8 mouse cellular contexts compared by ENCODE assay signal in the genomic region with DNA sequence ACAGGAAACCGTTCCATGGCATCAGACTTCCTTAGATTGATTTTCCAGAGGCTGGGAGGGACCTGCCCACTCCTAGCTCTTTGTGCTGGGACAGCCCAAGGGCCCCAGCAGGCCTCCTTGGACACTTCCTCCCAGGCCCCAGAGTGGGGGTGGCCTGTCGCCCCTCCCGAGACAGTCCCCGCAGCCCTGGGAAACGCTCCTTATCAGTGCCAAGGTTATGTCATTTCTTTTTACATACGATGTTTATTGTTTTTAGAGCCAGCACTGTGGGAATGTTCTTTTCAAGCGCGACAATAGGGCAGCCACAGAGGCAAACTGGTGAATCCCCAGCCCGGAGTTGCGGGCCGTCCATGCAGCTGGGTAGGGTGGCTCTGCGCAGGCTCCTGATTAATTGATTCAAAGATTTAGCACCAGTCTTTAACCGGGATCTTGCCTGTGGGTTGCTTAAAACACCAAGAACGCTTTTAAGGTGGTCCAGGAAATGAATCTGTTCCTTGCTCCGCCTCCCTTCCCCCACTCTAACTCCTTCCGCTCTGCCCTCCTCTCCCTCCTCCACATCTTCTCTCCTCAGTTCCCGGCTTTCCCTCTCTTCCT.
DNase-seq lines count a peak whose midpoint lies in the region; ATAC-seq and TF ChIP-seq lines count a peak whose summit lies in the region.

No protein-coding gene starts in this region.

- peak; percentile 64 for ATAC-seq in embryonic facial prominence, embryonic 11.5 days (replicated peaks; ENCODE audit: insufficient number of reproducible peaks, low FRiP score, low TSS enrichment, low read depth)
- ATAC-seq in liver, embryonic 13.5 days (ENCODE audit: low read depth): peak; percentile 68; the same call in 1 of the 2 replicates
- peak; percentile 92 for ATAC-seq in neural tube, embryonic 11.5 days (ENCODE audit: insufficient read depth, low FRiP score, low TSS enrichment)

- TF ChIP-seq POLR2A in cerebellum, adult 2 months (IDR thresholded peaks at IDR 0.05; ENCODE audit: borderline replicate concordance, insufficient read depth, low read length): no peak
- no peak for TF ChIP-seq POLR2A in kidney, adult 2 months (IDR thresholded peaks at IDR 0.05; ENCODE audit: low read depth, low read length)

- WGBS in cerebellum, adult 2 months: 13% methylated on average over 17 of the region's 17 CpGs
- WGBS in embryonic facial prominence, embryonic 11.5 days: 1% methylated on average over 17 of the region's 17 CpGs
- WGBS in heart, embryonic 10.5 days: 4% methylated on average over 17 of the region's 17 CpGs
- 7% methylated on average over 17 of the region's 17 CpGs for WGBS in kidney, adult 2 months
- 6% methylated on average over 17 of the region's 17 CpGs for WGBS in liver, embryonic 13.5 days (ENCODE audit: insufficient replicate concordance)
- WGBS in neural tube, embryonic 11.5 days: 2% methylated on average over 17 of the region's 17 CpGs

- H3K27me3 ChIP-seq in cerebellum, adult 2 months (ENCODE audit: control insufficient read depth, insufficient read depth, low read length): no peaks in the 10 kb centered on the region
- no peaks in the 10 kb centered on the region for H3K27me3 ChIP-seq in embryonic facial prominence, embryonic 11.5 days (ENCODE audit: control insufficient read depth, insufficient read depth, low read length)
- H3K27me3 ChIP-seq in heart, embryonic 10.5 days (ENCODE audit: insufficient read depth, poor library complexity, severe bottlenecking): no peaks in the 10 kb centered on the region
- no peaks in the 10 kb centered on the region for H3K27me3 ChIP-seq in kidney, adult 2 months (replicated peaks; ENCODE audit: control insufficient read depth, insufficient read depth, low read length)
- H3K27me3 ChIP-seq in liver, embryonic 13.5 days: peaks cover 16% of the 10 kb centered on the region
- H3K27me3 ChIP-seq in neural tube, embryonic 11.5 days (ENCODE audit: control insufficient read depth, insufficient read depth, low read length): no peaks in the 10 kb centered on the region

- DNase-seq in cerebellum, adult 2 months: peak in 1 of 2 experiments; percentile 9
- no peak for DNase-seq in cerebellum, adult 8-10 months
- DNase-seq in embryonic facial prominence, embryonic 11.5 days (ENCODE audit: low spot score): peak; percentile 58
- peak; percentile 86 for DNase-seq in heart, embryonic 10.5 days (ENCODE audit: low spot score)
- DNase-seq in kidney, adult 2 months: peak; percentile 88
- no peak for DNase-seq in liver, embryonic 13.5 days
- DNase-seq in neural tube, embryonic 11.5 days (ENCODE audit: low spot score): peak; percentile 81
- no peak for DNase-seq in c-Kit-positive CD71-positive TER-119-positive erythroid progenitor cells, embryonic 14.5 days (ENCODE audit: low spot score)

- TF ChIP-seq CTCF in cerebellum, adult 2 months (IDR thresholded peaks at IDR 0.05; ENCODE audit: borderline replicate concordance, insufficient read depth, low read depth, low read length): no peak
- no peak for TF ChIP-seq CTCF in kidney, adult 2 months (conservative IDR thresholded peaks at IDR 0.05; ENCODE audit: insufficient read depth, insufficient read length, low read depth, low read length)

- H3K9me3 ChIP-seq in embryonic facial prominence, embryonic 11.5 days (replicated peaks; ENCODE audit: control insufficient read depth, low read length): no peaks in the 10 kb centered on the region
- H3K9me3 ChIP-seq in heart, embryonic 10.5 days: no peaks in the 10 kb centered on the region
- H3K9me3 ChIP-seq in liver, embryonic 13.5 days (replicated peaks): no peaks in the 10 kb centered on the region
- H3K9me3 ChIP-seq in neural tube, embryonic 11.5 days (ENCODE audit: control insufficient read depth, low read length): no peaks in the 10 kb centered on the region

- H3K4me3 ChIP-seq in cerebellum, adult 2 months (replicated peaks; ENCODE audit: insufficient read depth, low read depth, low read length): peak overlapping the region; percentile 15
- peak overlapping the region; percentile 28 for H3K4me3 ChIP-seq in embryonic facial prominence, embryonic 11.5 days (ENCODE audit: low read depth, low read length)
- peak overlapping the region; percentile 52 for H3K4me3 ChIP-seq in heart, embryonic 10.5 days
- peak overlapping the region; percentile 2; the same call in 1 of the 2 replicates for H3K4me3 ChIP-seq in kidney, adult 2 months (ENCODE audit: insufficient read depth, low read depth, low read length)
- no peak overlapping the region for H3K4me3 ChIP-seq in liver, embryonic 13.5 days (replicated peaks)
- peak overlapping the region; percentile 11; the same call in 1 of the 2 replicates for H3K4me3 ChIP-seq in neural tube, embryonic 11.5 days (ENCODE audit: low read depth, low read length)

- H3K4me1 ChIP-seq in cerebellum, adult 2 months (ENCODE audit: control insufficient read depth, insufficient read depth, low read length): no peaks in the 10 kb centered on the region
- peaks cover 2% of the 10 kb centered on the region; the same call in 1 of the 2 replicates for H3K4me1 ChIP-seq in embryonic facial prominence, embryonic 11.5 days (ENCODE audit: control insufficient read depth, insufficient read depth, low read length)
- peaks cover 52% of the 10 kb centered on the region for H3K4me1 ChIP-seq in heart, embryonic 10.5 days
- peaks cover 10% of the 10 kb centered on the region; the same call in 1 of the 2 replicates for H3K4me1 ChIP-seq in kidney, adult 2 months (ENCODE audit: control insufficient read depth, insufficient read depth, low read length)
- H3K4me1 ChIP-seq in liver, embryonic 13.5 days (replicated peaks): no peaks in the 10 kb centered on the region
- peaks cover 12% of the 10 kb centered on the region for H3K4me1 ChIP-seq in neural tube, embryonic 11.5 days (ENCODE audit: control insufficient read depth, insufficient read depth, low read length)

- no peaks in the 10 kb centered on the region for H3K36me3 ChIP-seq in embryonic facial prominence, embryonic 11.5 days (replicated peaks; ENCODE audit: control insufficient read depth, insufficient read depth, low read depth, low read length)
- H3K36me3 ChIP-seq in heart, embryonic 10.5 days: no peaks in the 10 kb centered on the region
- no peaks in the 10 kb centered on the region for H3K36me3 ChIP-seq in kidney, adult 2 months (ENCODE audit: control insufficient read depth, insufficient read depth, low read length)
- no peaks in the 10 kb centered on the region for H3K36me3 ChIP-seq in liver, embryonic 13.5 days
- no peaks in the 10 kb centered on the region for H3K36me3 ChIP-seq in neural tube, embryonic 11.5 days (ENCODE audit: control insufficient read depth, insufficient read depth, low read length)

- no peak overlapping the region for H3K27ac ChIP-seq in cerebellum, adult 2 months (ENCODE audit: insufficient read depth, low read length)
- H3K27ac ChIP-seq in embryonic facial prominence, embryonic 11.5 days (replicated peaks; ENCODE audit: low read depth, low read length): 0 out of 2 replicates have a peak overlapping the region, but pooled peaks have one; percentile 10
- H3K27ac ChIP-seq in heart, embryonic 10.5 days: peak overlapping the region; percentile 87
- H3K27ac ChIP-seq in kidney, adult 2 months (ENCODE audit: insufficient read depth, low read depth, low read length): peak overlapping the region; percentile 89
- no peak overlapping the region for H3K27ac ChIP-seq in liver, embryonic 13.5 days
- H3K27ac ChIP-seq in neural tube, embryonic 11.5 days (ENCODE audit: low read depth, low read length): peak overlapping the region; percentile 67

- peak overlapping the region; percentile 60 for H3K4me2 ChIP-seq in embryonic facial prominence, embryonic 11.5 days (ENCODE audit: low read depth, low read length)
- H3K4me2 ChIP-seq in liver, embryonic 13.5 days: peak overlapping the region; percentile 30
- H3K4me2 ChIP-seq in neural tube, embryonic 11.5 days (ENCODE audit: low read depth): peak overlapping the region; percentile 33

- peak overlapping the region; percentile 61 for H3K9ac ChIP-seq in embryonic facial prominence, embryonic 11.5 days (replicated peaks; ENCODE audit: low read length)
- no peak overlapping the region for H3K9ac ChIP-seq in liver, embryonic 13.5 days
- peak overlapping the region; percentile 1; the same call in 1 of the 2 replicates for H3K9ac ChIP-seq in neural tube, embryonic 11.5 days (ENCODE audit: low read length)

Comparison
In these comparisons a context has a peak if more than half of its experiments do, and no peak if none do; other contexts are left out.
1. DNase-seq: peak in embryonic facial prominence, embryonic 11.5 days (single experiment), heart, embryonic 10.5 days (single experiment), kidney, adult 2 months (single experiment) and neural tube, embryonic 11.5 days (single experiment); none in cerebellum, adult 8-10 months (single experiment), liver, embryonic 13.5 days (single experiment) and c-Kit-positive CD71-positive TER-119-positive erythroid progenitor cells, embryonic 14.5 days (single experiment).
2. H3K27ac ChIP-seq: peak in embryonic facial prominence, embryonic 11.5 days (single experiment), heart, embryonic 10.5 days (single experiment), kidney, adult 2 months (single experiment) and neural tube, embryonic 11.5 days (single experiment); none in cerebellum, adult 2 months (single experiment) and liver, embryonic 13.5 days (single experiment).
3. Peak in every context shown above with its lines, with median percentiles within 50 percentile points of each other: ATAC-seq and H3K4me2 ChIP-seq.